Mouse (Mus musculus): ENCODE data around the gene Ptger2. TPM values are rescaled to one million over a fixed set of nuclear protein-coding genes. Genes with fewer than 3 reads are reported as not detected.

Gene Ptger2
- polyA plus RNA-seq, 1 experiment from 2014 or later: 1.3 TPM

- no peak overlapping the region for H3K4me2 ChIP-seq (ENCODE audit: low read length)
- H3K4me1 ChIP-seq (ENCODE audit: control insufficient read depth, insufficient read depth, low read length): no peaks in the 10 kb centered on the region
- H3K4me3 ChIP-seq (ENCODE audit: low read depth, low read length): no peak overlapping the region
- H3K36me3 ChIP-seq (ENCODE audit: control insufficient read depth, insufficient read depth, low read length): no peaks in the 10 kb centered on the region
- no peak overlapping the region for H3K9ac ChIP-seq (ENCODE audit: low read depth, low read length)
- WGBS: 98% methylated on average over 1 of the region's 1 CpGs
- no peaks in the 10 kb centered on the region for H3K27me3 ChIP-seq (ENCODE audit: control insufficient read depth, insufficient read depth, low read depth, low read length)
- H3K9me3 ChIP-seq (replicated peaks; ENCODE audit: control insufficient read depth, low read length, poor library complexity, severe bottlenecking): no peaks in the 10 kb centered on the region
- ATAC-seq: no peak
- H3K27ac ChIP-seq (ENCODE audit: low read length): no peak overlapping the region
These were observed 48.6 kb downstream of the Ptger2 start for GRCm38 (mm10) chr14:45036579-45036978.

- Histone ChIP-seq H3K9ac (ENCODE audit: low read depth, low read length) (no peak overlapping the region), H3K27ac (ENCODE audit: low read length) (no peak overlapping the region), H3K4me1 (ENCODE audit: control insufficient read depth, insufficient read depth, low read length) (no peaks in the 10 kb centered on the region), H3K36me3 (ENCODE audit: control insufficient read depth, insufficient read depth, low read length) (no peaks in the 10 kb centered on the region), H3K4me3 (ENCODE audit: low read depth, low read length) (no peak overlapping the region), H3K4me2 (ENCODE audit: low read length) (no peak overlapping the region), H3K27me3 (ENCODE audit: control insufficient read depth, insufficient read depth, low read depth, low read length) (no peaks in the 10 kb centered on the region), H3K9me3 (replicated peaks; ENCODE audit: control insufficient read depth, low read length, poor library complexity, severe bottlenecking) (no peaks in the 10 kb centered on the region)
- no peak for ATAC-seq
- 94% methylated on average over 7 of the region's 7 CpGs for WGBS
These were observed 50.1 kb downstream of the Ptger2 start for GRCm38 (mm10) chr14:45038052-45038451.

GRCm38 (mm10) chr14:45040851-45041475 lies 53.0 kb downstream of the Ptger2 start:
- Histone ChIP-seq H3K9ac (ENCODE audit: low read depth, low read length) (no peak overlapping the region), H3K4me3 (ENCODE audit: low read depth, low read length) (no peak overlapping the region), H3K27ac (ENCODE audit: low read length) (no peak overlapping the region), H3K4me1 (ENCODE audit: control insufficient read depth, insufficient read depth, low read length) (no peaks in the 10 kb centered on the region), H3K4me2 (ENCODE audit: low read length) (no peak overlapping the region), H3K36me3 (ENCODE audit: control insufficient read depth, insufficient read depth, low read length) (no peaks in the 10 kb centered on the region), H3K9me3 (replicated peaks; ENCODE audit: control insufficient read depth, low read length, poor library complexity, severe bottlenecking) (no peaks in the 10 kb centered on the region), H3K27me3 (ENCODE audit: control insufficient read depth, insufficient read depth, low read depth, low read length) (no peaks in the 10 kb centered on the region)
- ATAC-seq: no peak
- 90% methylated on average over 5 of the region's 5 CpGs for WGBS

- no peaks in the 10 kb centered on the region for H3K4me1 ChIP-seq (ENCODE audit: control insufficient read depth, insufficient read depth, low read length)
- H3K27me3 ChIP-seq (ENCODE audit: control insufficient read depth, insufficient read depth, low read depth, low read length): no peaks in the 10 kb centered on the region
- H3K9ac ChIP-seq (ENCODE audit: low read depth, low read length): no peak overlapping the region
- 79% methylated on average over 2 of the region's 2 CpGs for WGBS
- no peaks in the 10 kb centered on the region for H3K36me3 ChIP-seq (ENCODE audit: control insufficient read depth, insufficient read depth, low read length)
- no peak overlapping the region for H3K4me3 ChIP-seq (ENCODE audit: low read depth, low read length)
- H3K27ac ChIP-seq (ENCODE audit: low read length): no peak overlapping the region
- no peaks in the 10 kb centered on the region for H3K9me3 ChIP-seq (replicated peaks; ENCODE audit: control insufficient read depth, low read length, poor library complexity, severe bottlenecking)
- ATAC-seq: no peak
- no peak overlapping the region for H3K4me2 ChIP-seq (ENCODE audit: low read length)
These were observed 60.1 kb downstream of the Ptger2 start for GRCm38 (mm10) chr14:45048128-45048527.

GRCm38 (mm10) chr14:45049689-45050418 lies 61.9 kb downstream of the Ptger2 start:
- no peak overlapping the region for H3K9ac ChIP-seq (ENCODE audit: low read depth, low read length)
- no peak overlapping the region for H3K27ac ChIP-seq (ENCODE audit: low read length)
- H3K9me3 ChIP-seq (replicated peaks; ENCODE audit: control insufficient read depth, low read length, poor library complexity, severe bottlenecking): no peaks in the 10 kb centered on the region
- no peaks in the 10 kb centered on the region for H3K36me3 ChIP-seq (ENCODE audit: control insufficient read depth, insufficient read depth, low read length)
- 84% methylated on average over 7 of the region's 7 CpGs for WGBS
- H3K27me3 ChIP-seq (ENCODE audit: control insufficient read depth, insufficient read depth, low read depth, low read length): no peaks in the 10 kb centered on the region
- no peaks in the 10 kb centered on the region for H3K4me1 ChIP-seq (ENCODE audit: control insufficient read depth, insufficient read depth, low read length)
- H3K4me2 ChIP-seq (ENCODE audit: low read length): no peak overlapping the region
- H3K4me3 ChIP-seq (ENCODE audit: low read depth, low read length): no peak overlapping the region
- ATAC-seq: no peak

GRCm38 (mm10) chr14:45050419-45050776 lies 62.4 kb downstream of the Ptger2 start:
- Histone ChIP-seq H3K27ac (ENCODE audit: low read length) (no peak overlapping the region), H3K9me3 (replicated peaks; ENCODE audit: control insufficient read depth, low read length, poor library complexity, severe bottlenecking) (no peaks in the 10 kb centered on the region), H3K4me2 (ENCODE audit: low read length) (no peak overlapping the region), H3K27me3 (ENCODE audit: control insufficient read depth, insufficient read depth, low read depth, low read length) (no peaks in the 10 kb centered on the region), H3K36me3 (ENCODE audit: control insufficient read depth, insufficient read depth, low read length) (no peaks in the 10 kb centered on the region), H3K4me1 (ENCODE audit: control insufficient read depth, insufficient read depth, low read length) (no peaks in the 10 kb centered on the region), H3K4me3 (ENCODE audit: low read depth, low read length) (no peak overlapping the region), H3K9ac (ENCODE audit: low read depth, low read length) (no peak overlapping the region)
- 86% methylated on average over 1 of the region's 1 CpGs for WGBS
- ATAC-seq: no peak

- 91% methylated on average over 7 of the region's 7 CpGs for WGBS
- no peaks in the 10 kb centered on the region for H3K4me1 ChIP-seq (ENCODE audit: control insufficient read depth, insufficient read depth, low read length)
- H3K36me3 ChIP-seq (ENCODE audit: control insufficient read depth, insufficient read depth, low read length): no peaks in the 10 kb centered on the region
- H3K4me2 ChIP-seq (ENCODE audit: low read length): no peak overlapping the region
- H3K27ac ChIP-seq (ENCODE audit: low read length): no peak overlapping the region
- no peak overlapping the region for H3K4me3 ChIP-seq (ENCODE audit: low read depth, low read length)
- no peaks in the 10 kb centered on the region for H3K27me3 ChIP-seq (ENCODE audit: control insufficient read depth, insufficient read depth, low read depth, low read length)
- no peak overlapping the region for H3K9ac ChIP-seq (ENCODE audit: low read depth, low read length)
- H3K9me3 ChIP-seq (replicated peaks; ENCODE audit: control insufficient read depth, low read length, poor library complexity, severe bottlenecking): no peaks in the 10 kb centered on the region
- ATAC-seq: no peak
These were observed 63.1 kb downstream of the Ptger2 start for GRCm38 (mm10) chr14:45051116-45051515.

MicroRNAs within 50 kb of the gene (microRNA counts, 519-probe panel; counts per million panel counts)
- 386 counts per million, percentile 18 among the panel's probes with 10 or more counts for microRNA mmu-miR-327

Small RNA genes lying within 50 kb of the gene (microRNA-seq; reads per million reads assigned to microRNA genes)
- gene Mir327: not detected

Other genes starting within 250 kb of the Ptger2 start
- gene Gm8267, start 237.9 kb upstream of the Ptger2 start, polyA plus RNA-seq (2015; fragmentation: Nextera tagmentation; extraction: Ambion mirVana): not detected in 2 replicates
- gene Ptgdr, start 128.8 kb upstream of the Ptger2 start, polyA plus RNA-seq (2015; fragmentation: Nextera tagmentation; extraction: Ambion mirVana): 0.46 and 0.87 TPM in 2 replicates
- 15.2 and 16.9 TPM in 2 replicates for gene Gpr137c, start 231.5 kb downstream of the Ptger2 start, polyA plus RNA-seq (2015; fragmentation: Nextera tagmentation; extraction: Ambion mirVana)
- 39.4 and 42.0 TPM in 2 replicates for gene Txndc16, start 232.1 kb downstream of the Ptger2 start, polyA plus RNA-seq (2015; fragmentation: Nextera tagmentation; extraction: Ambion mirVana)